Mouse (Mus musculus): ENCODE measurements around the gene Kcnd2.

Kcnd2 gene

DNA sequence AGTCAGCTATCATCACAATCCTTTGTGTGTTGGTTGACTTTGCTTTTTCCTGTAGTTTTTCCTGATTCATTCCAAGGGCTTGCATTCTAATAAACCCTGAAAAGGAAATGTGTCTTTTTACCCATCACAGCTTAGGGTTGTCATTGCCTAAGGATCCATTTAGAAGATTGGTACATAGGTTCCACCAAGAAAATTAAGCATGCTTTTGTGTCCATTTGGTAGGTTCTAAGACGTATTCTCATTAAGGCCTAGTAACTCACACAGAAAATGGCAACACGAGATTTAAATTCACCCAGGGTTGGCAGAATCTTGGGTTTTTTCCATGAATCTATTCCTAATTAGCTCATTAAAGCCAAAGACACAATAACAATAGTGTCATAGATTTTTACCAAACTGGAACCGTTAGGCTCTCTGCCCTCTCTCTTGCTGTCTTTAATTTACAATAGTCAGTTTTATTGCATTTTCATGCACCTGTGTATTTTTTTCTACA, 477.6 kb downstream of the Kcnd2 start:
- DNase-seq, result no peak

DNA sequence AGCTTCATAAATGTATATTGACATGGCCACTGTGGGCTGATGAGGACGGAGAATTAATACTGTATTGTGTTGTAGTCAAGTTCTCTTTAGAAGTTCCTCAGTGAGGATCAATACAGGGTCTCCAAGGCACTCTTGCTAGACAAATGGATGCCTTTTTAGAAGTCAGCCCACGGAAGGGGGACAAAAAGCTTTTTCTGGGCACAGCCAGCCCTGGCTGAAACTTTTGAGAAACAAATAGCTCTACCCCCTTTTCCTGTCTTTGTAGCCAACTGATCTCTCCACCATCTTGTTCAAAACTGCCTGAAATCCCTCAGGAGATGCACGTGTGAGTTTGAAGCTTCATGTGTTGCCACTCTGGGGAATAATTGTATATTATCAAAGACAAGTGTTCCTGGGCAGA, 482.3 kb downstream of the Kcnd2 start:
- DNase-seq, result no peak

DNA sequence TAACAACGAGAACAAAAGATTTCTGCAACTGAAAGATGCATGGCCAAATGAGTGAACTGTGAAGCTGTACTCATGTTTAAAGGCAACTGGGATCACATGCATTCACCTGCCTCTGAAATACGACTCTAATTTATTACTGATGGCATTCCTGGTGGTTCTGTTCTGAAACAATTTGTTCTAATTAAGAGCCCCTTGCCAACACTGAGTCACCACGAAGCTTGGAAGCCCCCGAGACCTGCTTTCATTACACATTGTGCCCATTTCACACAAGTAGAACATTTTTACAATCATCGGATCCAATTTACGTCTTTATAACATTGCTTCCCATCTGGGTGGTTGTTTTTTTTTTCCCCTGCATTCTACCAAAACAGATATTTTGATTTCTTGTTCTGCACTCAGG, 485.8 kb downstream of the Kcnd2 start:
- DNase-seq, result no peak

DNA sequence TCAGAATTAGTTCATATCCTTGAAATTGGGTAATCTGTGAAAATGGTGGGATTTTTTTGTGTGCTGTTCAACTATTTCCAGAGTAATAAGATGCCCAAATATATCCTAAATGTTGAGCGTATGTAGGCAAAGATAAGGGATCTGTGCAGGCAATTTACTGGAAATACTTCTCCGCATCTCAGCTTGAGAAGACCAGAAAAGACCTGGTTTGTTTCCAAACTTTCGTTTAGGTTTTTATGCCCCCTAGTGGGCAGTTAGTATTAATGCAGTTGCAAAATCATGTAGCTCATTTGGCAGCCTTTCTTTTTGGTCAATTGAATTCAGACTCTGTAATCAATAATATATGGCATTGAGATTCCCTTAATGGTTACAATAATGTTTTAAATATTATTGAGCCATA, 493.9 kb downstream of the Kcnd2 start:
- DNase-seq, result no peak

DNA sequence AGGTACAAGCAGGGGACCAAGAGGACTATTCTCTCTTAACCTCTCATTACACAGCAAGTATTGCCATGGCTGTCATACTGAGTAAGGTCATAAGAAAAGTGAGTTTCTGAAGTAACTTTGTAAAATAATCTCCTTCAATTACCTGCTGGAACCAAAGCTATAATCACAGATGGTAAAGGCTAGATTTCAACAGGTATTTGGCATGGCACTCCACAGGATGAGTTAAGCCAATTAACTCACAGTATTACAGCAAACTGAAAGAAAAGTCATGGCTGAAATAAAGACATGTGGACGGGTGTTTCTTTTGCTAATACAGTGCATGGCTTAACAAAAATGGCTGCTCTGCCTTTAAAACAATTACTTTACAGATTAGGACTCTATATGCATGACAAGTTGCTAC, 503.8 kb downstream of the Kcnd2 start:
- no peak for DNase-seq

DNA sequence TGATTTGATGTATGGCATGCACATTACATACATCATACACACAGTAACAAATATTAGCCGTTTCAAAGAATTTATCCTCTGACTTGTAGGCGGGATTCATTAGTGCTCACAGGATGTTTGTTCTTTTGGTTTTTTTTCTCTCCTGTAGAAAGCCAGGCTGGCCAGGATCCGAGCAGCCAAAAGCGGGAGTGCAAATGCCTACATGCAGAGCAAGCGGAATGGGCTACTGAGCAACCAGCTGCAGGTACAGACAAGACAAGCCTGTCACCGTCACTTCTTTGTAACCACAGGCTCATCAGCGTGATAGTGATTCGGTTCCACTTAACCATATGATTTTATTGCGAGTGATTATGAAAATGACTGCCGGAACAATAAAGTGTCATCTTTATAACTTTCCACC, 506.9 kb downstream of the Kcnd2 start:
- DNase-seq, result no peak

DNA sequence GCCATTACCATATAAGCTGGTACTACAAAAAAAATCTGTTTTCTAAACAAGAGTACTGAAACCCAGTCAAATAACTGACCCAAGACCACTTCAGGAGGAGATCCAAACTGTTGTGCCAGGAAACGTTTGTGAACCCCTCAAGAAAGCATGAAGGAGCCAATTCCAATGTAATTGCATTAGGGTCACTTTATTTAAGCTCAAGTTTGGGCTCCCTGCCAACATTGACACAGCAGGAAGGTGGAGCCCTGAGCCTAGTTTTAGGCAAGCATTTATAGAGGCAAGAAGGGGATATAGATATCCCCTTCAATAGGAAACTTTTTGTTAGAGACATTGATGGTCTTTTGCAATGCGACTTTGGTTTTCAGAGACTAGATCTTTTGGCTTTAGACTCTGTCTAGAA, 525.3 kb downstream of the Kcnd2 start:
- DNase-seq, result no peak

DNA sequence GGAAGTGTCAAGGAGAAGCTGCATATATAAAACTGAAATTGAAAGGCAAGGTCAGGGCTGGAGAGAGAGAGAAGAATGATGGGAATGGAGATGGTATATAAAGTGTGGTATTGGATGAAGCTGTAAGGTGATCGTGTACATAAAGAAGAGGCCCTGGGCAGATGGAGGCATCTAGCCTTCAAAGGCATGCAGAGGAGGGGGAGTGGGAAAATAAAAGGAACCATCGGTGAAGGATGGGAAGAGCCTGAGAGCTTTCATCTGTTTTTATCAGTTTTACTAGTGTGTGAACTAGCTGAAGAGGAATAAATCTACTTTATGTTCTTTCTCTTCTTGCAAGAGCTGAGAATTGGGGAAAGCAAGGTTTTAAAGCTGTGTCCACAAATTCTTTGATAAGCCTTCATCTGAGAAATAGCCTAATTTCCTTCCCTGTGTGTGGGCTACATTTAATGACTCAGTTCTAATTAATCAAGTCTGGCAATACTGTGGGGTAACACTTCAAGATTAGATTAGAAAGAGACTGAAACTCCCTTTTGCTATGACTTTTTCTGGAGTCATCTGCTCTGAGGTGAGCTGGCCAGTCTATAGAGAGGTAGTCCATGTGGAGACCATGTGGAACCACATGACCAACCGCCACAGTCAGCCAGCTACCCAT, 529.4 kb downstream of the Kcnd2 start:
- DNase-seq, result no peak

DNA sequence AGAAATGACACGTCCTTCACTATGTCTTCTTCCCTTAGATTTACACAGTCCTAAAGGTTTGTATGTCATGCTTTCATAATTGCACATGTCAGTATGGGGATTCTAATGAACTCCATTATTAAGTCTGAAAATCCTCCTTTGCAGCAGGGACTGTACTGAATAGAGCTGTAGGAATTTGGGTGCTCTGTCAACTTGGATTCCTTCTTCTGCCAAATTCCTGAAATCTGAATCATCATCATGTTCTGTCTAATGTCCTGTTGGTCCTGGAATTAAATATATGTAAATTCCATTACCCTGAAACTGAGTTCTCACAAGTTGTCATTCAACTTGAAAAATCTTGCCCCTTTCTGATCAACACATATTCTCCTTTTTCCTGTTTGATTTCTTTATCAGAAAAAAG, 532.2 kb downstream of the Kcnd2 start:
- DNase-seq, result no peak

DNA sequence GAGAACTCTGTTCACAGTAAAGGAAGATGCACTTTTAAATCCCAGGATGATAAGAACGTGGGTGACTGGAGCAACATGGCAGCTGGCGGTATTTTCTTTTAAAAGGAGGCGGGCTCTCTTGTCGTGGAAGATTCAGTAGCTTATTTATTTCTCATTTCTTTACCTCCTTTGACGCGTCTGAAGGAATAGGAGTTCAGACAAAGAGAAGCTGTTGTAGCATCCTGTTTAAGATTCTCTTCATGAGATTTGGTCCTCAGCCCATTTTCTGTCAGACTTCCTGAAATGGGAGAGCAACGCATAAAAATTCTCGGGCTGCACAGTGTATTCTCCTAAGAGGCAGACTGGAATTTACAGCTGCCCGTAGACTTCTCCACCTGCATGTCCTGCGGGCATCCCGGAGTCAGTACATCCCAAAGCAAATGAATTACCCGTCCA, 552.5 kb downstream of the Kcnd2 start:
- no peak for DNase-seq

DNA sequence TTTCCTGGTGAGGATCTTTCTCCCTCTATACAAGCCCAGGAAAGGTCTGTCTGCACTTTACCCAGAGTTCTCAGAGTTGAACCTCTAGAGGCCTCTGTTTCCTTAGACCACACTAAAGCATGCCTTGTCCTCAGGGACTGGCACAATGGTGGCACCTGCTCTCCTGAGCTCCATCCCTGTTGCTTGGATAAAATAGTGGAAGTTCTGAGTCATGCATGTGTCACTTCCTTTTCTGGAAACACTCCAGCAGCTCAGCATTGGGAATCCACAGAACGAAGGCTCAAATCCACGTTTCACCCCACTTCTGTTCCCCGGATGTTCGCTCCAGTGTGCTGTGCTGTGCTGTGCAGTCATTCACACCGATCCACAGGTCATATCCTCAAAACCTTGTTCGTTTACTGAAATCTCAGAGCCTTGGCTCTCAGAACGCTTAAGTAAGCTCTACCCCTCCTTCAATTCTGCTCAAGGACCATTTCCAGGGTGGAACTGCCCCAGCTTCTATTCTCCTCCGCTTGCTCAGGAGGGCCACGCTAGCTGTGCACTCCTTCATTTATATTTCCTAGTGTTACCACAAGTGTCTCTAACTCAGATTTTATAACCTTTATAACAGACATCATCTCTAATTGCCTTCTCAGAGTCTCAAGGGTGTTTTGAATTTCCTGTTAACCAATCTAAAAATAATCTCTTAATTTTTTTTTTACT, 553.6 kb downstream of the Kcnd2 start:
- DNase-seq, result no peak

DNA sequence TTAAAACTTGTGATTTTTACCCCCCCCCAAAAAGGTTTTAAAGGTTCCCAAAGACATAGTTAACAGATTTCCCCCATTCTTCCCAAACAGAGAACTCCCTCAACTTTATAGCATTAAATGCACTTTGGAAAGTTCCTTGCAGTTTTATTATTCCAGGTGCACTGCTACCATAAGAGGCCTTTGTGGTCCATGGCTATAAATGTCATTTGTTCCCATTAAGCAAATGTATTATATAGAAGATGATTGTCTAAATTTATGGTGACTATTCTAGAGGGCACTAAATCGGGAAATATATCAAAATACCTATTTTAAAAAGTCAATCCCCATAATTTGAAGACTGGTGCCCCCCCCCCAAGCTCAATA, 554.1 kb downstream of the Kcnd2 start:
- DNase-seq, result no peak

DNA sequence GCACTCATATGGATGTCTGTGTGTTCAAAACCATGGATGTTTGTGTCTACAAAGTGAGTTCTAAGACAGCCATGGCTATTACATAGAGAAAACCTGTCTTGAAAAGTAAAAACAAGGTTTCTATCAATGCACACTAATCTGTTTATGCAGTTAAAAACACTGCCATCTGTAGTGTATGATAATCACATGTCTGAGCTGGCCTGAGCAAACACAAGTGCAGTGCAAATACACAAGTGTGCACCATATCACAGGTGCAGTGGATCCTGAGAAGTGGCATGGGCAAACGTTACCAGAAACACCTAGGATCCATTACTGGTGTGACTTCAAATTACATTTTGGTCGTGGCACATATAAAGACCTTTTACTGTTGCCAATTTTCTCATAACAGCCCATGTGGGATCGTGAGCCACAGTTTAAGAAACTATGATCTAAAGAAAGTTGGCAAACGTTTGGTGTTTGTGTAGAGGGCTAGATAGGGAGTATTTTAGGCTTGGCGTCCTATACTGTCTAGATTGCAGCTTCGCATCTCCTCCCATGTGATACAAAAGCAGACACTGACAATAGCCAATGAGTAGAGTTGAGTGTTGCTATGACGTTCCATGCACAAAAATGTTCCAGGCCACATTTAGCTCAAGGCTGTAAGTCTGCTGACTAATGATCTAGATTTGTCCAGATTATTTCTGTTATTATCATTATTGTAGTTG, 559.1 kb downstream of the Kcnd2 start:
- no peak for DNase-seq
